Mouse (Mus musculus) neural tube, embryonic 10.5 days (tissue): ENCODE data around the gene Casp8.
"Not testable (repeated sequence)": the region's sequence is repeated elsewhere in the genome, so short reads cannot be mapped to it uniquely, and the experiment has no call there.

Experiments used
- DNase-seq: peaks from one replicate; pipeline ENCODE4 v3.0.0-alpha.2; 2017; ENCODE audit warnings: low spot score; ENCODE audit errors: extremely low spot score

The Casp8 gene

GRCm38 (mm10) chr1:58798911-58799310, 3.7 kb downstream of the Casp8 start:
- no peak for DNase-seq

GRCm38 (mm10) chr1:58800644-58801043, 5.5 kb downstream of the Casp8 start:
- not testable (repeated sequence) for DNase-seq

DNA sequence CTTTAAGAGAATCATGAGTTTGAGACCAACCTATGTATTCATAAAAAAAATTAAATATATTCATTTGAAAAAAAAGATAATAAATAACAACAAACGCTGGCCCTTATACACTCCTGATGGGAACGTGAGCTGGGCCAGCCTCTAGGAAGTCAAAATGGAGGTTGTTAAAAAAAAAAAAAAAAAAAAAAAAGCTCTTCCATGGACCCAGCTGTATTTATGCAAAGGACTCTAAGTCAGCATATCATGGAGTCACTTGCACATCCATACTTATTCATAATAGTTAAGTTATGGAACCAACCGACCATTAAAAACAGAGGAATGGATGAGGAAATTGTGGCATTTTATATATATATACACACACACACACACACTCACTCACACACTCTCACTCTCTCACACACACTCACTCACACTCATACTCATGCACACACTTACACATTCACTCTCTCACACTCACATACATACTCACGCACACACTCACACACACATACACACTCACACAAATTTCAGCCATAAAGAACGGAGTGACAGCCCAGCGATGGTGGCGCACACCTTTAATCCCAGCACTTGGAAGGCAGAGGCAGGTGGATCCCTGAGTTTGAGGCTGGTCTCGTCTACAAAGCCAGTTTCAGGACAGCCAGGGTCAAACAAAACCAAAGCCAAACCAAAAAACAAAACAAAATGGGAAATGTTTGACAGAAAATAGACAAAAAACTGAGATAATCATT, 6.5 kb downstream of the Casp8 start:
- no peak for DNase-seq

DNA sequence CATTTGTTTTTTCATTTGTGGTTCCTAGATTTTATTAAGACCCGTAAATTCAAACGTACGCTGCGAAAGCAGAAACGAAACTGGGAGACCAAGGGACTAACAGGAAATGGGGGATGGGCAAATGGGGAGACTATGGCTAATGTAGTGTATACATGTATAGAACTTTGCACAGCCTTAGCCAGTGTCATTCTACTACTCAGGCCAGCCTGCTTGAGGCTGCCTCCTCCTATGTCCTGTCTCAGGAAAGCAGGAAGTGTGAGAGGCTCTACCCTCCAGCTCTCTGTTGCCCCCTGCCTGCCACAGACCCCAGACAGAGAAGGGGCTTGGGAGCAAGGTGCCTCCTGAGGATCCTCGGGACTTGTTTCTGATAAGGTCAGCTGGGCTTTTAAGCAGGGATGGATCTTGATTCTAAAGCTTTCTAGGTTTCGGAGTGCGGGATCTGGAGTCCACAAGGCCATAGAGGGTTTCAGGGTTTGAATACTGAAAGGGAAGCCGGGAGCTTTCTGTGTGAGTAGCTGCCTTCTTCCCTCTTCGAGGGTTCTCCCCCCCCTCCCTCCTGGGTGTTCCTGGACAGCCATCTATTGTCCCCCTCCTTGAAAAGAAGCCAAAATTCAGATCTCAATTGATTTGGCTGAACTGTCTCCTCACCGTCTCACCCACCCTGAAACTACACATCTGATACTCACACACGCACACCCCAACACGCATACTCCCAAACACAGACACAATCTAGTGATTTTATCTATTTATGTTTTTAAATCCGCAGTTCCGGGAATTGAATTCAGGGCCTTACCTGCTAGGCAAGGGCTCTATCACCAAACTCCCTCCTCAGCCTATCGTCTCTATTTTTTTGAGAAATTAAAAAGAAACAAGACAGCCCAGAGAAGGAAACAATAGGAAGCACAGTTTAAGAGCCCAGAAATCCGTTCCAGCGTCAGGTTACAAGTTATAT, 7.4 kb downstream of the Casp8 start:
- DNase-seq = no peak

DNA sequence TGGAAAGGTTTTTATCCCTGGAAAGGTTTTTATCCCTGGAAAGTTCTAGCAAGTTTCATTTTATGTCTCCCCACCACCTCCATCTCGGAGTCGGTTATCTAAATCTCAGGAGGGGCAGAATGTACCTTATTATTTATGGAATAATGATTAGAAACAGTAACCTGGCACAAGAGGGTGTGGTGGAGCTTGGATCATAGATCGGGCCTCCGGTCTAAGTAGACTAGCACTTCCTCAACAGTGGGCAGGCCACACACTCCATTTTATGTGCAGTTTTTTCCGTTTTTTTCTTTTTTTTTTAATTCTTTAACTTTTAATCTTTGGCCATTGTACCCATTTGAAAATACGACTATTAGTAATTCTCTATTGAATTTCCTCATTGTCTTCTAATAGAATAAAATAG, 8.4 kb downstream of the Casp8 start:
- DNase-seq = no peak

- no peak for DNase-seq
Measured at GRCm38 (mm10) chr1:58806651-58807050, 11.5 kb downstream of the Casp8 start.

- DNase-seq = no peak
Measured at GRCm38 (mm10) chr1:58826319-58826718, 31.1 kb downstream of the Casp8 start.

DNA sequence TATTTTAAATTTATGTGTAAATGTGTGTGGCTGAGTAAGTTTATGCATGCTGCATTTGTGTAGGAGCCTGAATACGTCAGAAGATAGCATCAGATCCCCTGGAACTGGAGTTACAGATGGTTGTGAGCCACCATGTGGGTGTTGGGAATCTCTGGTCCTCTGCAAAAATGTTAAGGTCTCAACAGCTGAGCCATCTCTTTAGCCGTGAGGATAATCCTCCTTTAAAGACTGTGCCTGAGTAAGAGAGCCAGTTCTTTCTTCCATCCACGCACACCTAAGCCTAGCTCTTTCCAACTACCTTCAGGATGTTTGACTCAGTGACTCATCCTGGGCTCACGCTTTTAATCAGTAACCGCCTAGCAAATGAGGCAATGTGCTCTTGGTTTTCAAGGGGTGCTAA, 35.6 kb downstream of the Casp8 start:
- DNase-seq = no peak

- no peak for DNase-seq
Measured at GRCm38 (mm10) chr1:58832198-58832597, 37.0 kb downstream of the Casp8 start.

GRCm38 (mm10) chr1:58856811-58857210, 61.6 kb downstream of the Casp8 start:
- not testable (repeated sequence) for DNase-seq

DNA sequence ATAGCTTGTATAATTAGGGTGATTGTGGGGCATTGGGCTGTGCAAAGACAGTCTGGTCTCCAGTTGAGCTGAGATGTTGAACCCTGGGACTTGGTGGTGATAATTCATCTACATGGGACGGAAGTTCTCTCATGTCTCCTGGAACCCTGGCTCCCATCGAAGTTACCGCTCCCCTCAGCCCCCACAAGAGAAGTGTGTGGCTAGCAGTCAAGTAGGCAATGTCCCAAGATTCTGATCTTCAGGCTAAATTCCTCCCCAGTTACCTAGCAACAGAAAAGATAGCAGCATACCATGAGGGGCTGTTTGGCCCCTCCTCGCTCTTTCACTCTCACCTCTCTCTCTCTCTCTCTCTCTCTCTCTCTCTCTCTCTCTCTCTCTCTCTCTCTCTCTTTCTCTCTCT, 64.0 kb downstream of the Casp8 start:
- not testable (repeated sequence) for DNase-seq

GRCm38 (mm10) chr1:58859738-58860365, 64.7 kb downstream of the Casp8 start:
- DNase-seq = not testable (repeated sequence)

GRCm38 (mm10) chr1:58860586-58860985, 65.4 kb downstream of the Casp8 start:
- DNase-seq = not testable (repeated sequence)

DNA sequence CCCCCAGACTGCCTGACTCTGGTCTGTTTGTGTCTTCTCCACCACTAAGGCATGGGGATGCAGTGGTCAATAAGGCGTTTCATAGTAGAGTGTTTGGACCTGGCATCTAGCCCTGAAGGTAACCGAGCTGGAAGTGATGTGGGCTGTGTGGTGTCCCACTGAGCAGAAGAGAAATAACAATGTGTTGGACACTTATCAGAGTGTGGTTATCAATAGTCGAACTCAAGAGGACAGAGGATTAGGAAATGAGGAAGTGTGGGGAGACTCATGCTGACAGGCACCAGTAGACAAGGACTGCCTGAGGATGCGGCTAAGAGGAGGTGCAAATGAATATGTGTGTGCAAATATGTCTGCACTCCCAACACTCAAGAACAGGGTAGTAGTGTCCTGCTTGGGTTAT, 81.3 kb downstream of the Casp8 start:
- DNase-seq = not testable (repeated sequence)

- DNase-seq = not testable (repeated sequence)
Measured at GRCm38 (mm10) chr1:58879291-58879690, 84.1 kb downstream of the Casp8 start.

DNA sequence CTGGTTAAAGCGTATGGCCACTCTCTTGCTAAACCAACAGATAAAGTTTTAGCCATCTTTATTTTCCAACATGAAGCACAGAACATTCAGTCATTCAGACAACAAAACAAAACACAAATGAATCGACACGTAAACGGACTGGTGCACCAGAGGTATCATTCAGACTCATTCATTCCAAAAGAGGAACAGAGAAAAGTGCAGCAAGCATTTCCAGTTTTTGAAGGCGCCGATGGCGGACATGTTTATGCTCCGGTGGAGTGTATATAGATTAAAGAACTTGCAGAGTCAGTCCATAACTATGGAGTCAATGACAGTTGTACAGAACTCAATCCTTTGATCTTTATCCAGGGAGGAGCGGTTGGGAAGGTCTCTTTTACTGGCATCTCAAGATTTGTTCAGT, 88.1 kb downstream of the Casp8 start:
- DNase-seq = not testable (repeated sequence)

- DNase-seq = no peak
Measured at GRCm38 (mm10) chr1:58885646-58886045, 90.5 kb downstream of the Casp8 start.

DNA sequence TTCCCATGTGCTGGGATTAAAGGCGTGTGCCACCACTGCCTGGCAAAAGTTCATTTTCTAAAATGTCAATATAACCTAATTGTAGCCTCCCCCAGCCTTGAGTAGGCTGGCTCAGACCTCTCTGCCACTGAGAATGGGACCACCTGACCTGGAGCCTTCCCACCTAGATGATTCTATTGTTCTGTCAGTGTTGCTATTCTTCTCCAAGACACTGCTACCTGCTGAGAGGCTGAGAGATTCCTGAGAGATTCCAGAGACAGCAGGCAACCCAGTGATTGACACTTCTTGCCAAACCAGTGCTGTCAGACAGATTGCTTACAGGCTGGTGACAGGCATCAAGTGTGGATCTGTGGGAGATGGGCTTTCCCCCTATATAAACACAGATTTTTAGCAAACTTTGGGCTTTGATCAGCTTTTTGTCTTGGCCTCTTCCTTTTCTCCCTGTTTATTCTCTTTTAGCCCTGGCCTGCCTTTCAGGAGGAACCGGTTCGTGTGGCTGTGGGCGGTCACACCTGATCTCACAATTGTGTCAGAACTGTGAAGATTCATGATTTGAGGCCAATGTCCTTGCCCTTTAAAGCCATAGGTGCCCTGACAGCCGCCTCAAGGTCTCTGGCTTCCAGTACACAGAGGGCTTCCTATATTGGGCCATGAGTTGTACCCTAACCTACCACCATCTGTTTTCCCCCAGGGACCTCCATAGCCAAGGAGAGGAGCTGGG, 94.8 kb downstream of the Casp8 start:
- DNase-seq = no peak

DNA sequence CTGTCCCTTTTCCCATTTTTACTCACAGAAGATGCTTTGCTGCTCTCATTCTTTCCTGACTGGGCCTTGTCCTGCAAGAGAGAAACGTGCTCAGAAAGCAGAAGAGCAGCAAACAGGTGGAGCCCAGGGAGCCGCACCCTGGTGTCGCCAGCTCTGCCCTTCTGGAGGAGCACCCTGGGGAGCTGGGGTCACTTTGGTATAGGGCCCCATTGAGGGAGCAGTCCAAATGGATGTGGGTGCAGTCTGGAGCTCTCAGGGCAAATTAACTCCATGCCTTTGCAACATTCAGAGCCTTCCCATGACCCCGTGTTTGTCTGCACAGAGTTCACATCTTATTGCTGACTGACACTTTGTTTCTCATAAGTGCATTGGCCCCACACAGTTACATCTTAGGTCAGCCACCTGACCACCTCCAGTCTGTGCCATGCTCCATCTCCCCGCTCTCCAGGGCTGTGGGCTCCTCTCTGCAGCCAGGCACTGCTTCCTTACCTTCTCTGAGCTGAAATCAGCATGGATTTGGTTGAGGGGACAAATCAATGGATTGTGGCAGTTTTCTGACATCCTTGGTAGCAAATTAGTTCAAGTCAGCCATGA, 95.6 kb downstream of the Casp8 start:
- DNase-seq = not testable (repeated sequence)

GRCm38 (mm10) chr1:58891481-58892170, 96.5 kb downstream of the Casp8 start:
- DNase-seq = not testable (repeated sequence)
